In the genomic region with DNA sequence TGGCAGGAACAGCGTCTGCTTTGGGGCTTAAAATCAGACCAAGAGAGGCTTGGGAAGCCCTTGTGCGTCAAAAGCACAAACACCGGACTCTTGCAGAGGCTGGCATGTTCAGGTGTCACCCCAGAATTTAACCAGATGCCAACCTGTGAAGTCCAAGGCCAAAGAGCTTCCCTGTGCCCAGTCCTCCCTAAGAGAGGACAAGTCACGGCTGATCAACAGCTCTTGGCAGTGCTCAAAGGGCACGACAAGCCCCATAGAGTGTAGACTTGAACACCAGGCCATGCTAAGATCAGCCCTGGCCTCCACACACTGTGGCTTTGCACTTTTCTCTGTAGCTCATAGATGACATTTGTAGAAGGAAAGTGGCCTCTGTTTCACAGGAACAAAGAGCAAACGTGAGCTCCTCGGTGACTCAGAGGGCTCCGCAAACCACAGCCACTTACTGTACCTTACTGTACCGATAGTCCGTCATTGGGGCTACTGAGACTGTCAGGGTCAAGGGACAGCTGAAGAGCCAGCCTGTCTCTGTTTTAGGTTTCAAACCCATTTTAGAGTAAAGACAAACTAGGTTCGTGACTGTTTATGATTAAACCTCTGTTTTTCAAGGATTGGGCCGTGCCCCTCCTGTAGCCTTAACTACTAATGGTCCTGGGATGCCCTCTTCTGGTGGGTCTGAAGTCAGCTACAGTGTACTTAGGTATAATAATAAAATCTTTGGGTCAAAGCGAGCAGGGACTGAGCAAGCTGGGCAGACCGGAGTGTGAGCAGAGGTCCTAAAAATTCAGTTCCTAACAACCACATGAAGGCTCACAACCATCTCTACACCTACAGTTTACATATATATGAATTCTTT, we compare ENCODE assay signal across 16 mouse cellular contexts. TPM values are rescaled to one million over a fixed set of nuclear protein-coding genes. Genes with fewer than 3 reads are reported as not detected.
DNase-seq lines count a peak whose midpoint lies in the region; ATAC-seq and TF ChIP-seq lines count a peak whose summit lies in the region.
"Had no signal": no experiment of that assay in that cellular context is flagged by ENCODE, and none has a peak within 500 bp of the region (broad histone marks: within the 10 kb centered on the region; RNA-seq: fewer than 3 reads in every experiment).

No protein-coding gene starts in this region.

- H3K27me3 ChIP-seq in hindbrain, postnatal 0 days (ENCODE audit: insufficient read depth, low read length), result no peaks in the 10 kb centered on the region
- no peaks in the 10 kb centered on the region for H3K27me3 ChIP-seq in hindbrain, embryonic 12.5 days
- H3K27me3 ChIP-seq in midbrain, embryonic 11.5 days (ENCODE audit: control insufficient read depth, insufficient read depth, low read length), result no peaks in the 10 kb centered on the region
- H3K27me3 ChIP-seq in midbrain, embryonic 16.5 days (ENCODE audit: control insufficient read depth, insufficient read depth, low read depth, low read length), result no peaks in the 10 kb centered on the region
- H3K27me3 ChIP-seq: forebrain, embryonic 15.5 days; heart, embryonic 13.5 days; kidney, embryonic 15.5 days had no signal

- H3K36me3 ChIP-seq in hindbrain, postnatal 0 days (ENCODE audit: insufficient read depth, low read length), result no peaks in the 10 kb centered on the region
- no peaks in the 10 kb centered on the region for H3K36me3 ChIP-seq in hindbrain, embryonic 12.5 days
- no peaks in the 10 kb centered on the region for H3K36me3 ChIP-seq in midbrain, embryonic 11.5 days (ENCODE audit: control insufficient read depth, insufficient read depth, low read length)
- no peaks in the 10 kb centered on the region for H3K36me3 ChIP-seq in midbrain, embryonic 16.5 days (ENCODE audit: control insufficient read depth, insufficient read depth, low read length)
- H3K36me3 ChIP-seq: forebrain, embryonic 15.5 days; heart, embryonic 13.5 days; kidney, embryonic 15.5 days had no signal

- no peak for ATAC-seq in hindbrain, postnatal 0 days
- ATAC-seq in hindbrain, embryonic 12.5 days (ENCODE audit: low FRiP score), result no peak
- ATAC-seq in midbrain, embryonic 11.5 days (ENCODE audit: low FRiP score), result no peak
- ATAC-seq in midbrain, embryonic 16.5 days, result no peak
- peak; percentile 30; the same call in 1 of the 2 replicates for ATAC-seq in megakaryocyte progenitor cell, adult 5-6 weeks (replicated peaks; ENCODE audit: poor library complexity)
- ATAC-seq: forebrain, embryonic 15.5 days had no signal

- WGBS in hindbrain, postnatal 0 days, result 79% methylated on average over 14 of the region's 14 CpGs
- WGBS in hindbrain, embryonic 12.5 days, result 87% methylated on average over 14 of the region's 14 CpGs
- 83% methylated on average over 14 of the region's 14 CpGs for WGBS in midbrain, embryonic 11.5 days
- WGBS in midbrain, embryonic 16.5 days, result 84% methylated on average over 14 of the region's 14 CpGs

- H3K9ac ChIP-seq in hindbrain, postnatal 0 days (replicated peaks; ENCODE audit: low read length), result no peak overlapping the region
- no peak overlapping the region for H3K9ac ChIP-seq in hindbrain, embryonic 12.5 days
- no peak overlapping the region for H3K9ac ChIP-seq in midbrain, embryonic 11.5 days (ENCODE audit: low read length)
- H3K9ac ChIP-seq in midbrain, embryonic 16.5 days (ENCODE audit: low read depth, low read length), result no peak overlapping the region
- H3K9ac ChIP-seq: forebrain, embryonic 15.5 days; heart, embryonic 13.5 days; hindbrain, embryonic 14.5 days; kidney, embryonic 15.5 days had no signal

- DNase-seq in hindbrain, postnatal 0 days (ENCODE audit: low spot score), result no peak
- DNase-seq in midbrain, embryonic 11.5 days (ENCODE audit: low spot score, missing footprints), result peak; percentile 39
- DNase-seq in MN1 (ENCODE audit: low spot score), result peak; percentile 50
- no peak for DNase-seq in right cerebral cortex, postnatal 25 days
- DNase-seq: cerebellum, adult 8-10 months; layer of hippocampus, adult 9-11 months had no signal

- no peak overlapping the region for H3K4me2 ChIP-seq in hindbrain, postnatal 0 days (ENCODE audit: low read depth, low read length)
- no peak overlapping the region for H3K4me2 ChIP-seq in hindbrain, embryonic 12.5 days (replicated peaks)
- H3K4me2 ChIP-seq in midbrain, embryonic 11.5 days, result no peak overlapping the region
- no peak overlapping the region for H3K4me2 ChIP-seq in midbrain, embryonic 16.5 days (ENCODE audit: low read length)
- H3K4me2 ChIP-seq: forebrain, embryonic 15.5 days; heart, embryonic 13.5 days; hindbrain, embryonic 14.5 days; kidney, embryonic 15.5 days had no signal

- peak overlapping the region; percentile 16; the same call in 1 of the 2 replicates for H3K27ac ChIP-seq in hindbrain, postnatal 0 days
- H3K27ac ChIP-seq in hindbrain, embryonic 12.5 days, result no peak overlapping the region; the same call in 1 of the 2 replicates
- no peak overlapping the region for H3K27ac ChIP-seq in midbrain, embryonic 11.5 days (ENCODE audit: low read depth, low read length)
- no peak overlapping the region for H3K27ac ChIP-seq in midbrain, embryonic 16.5 days (ENCODE audit: low read length)
- H3K27ac ChIP-seq: forebrain, embryonic 15.5 days; heart, embryonic 13.5 days; hindbrain, embryonic 14.5 days; kidney, embryonic 15.5 days had no signal

- peaks cover 17% of the 10 kb centered on the region for H3K4me1 ChIP-seq in hindbrain, postnatal 0 days (ENCODE audit: insufficient read depth, low read length)
- H3K4me1 ChIP-seq in hindbrain, embryonic 12.5 days, result peaks cover 24% of the 10 kb centered on the region
- H3K4me1 ChIP-seq in midbrain, embryonic 11.5 days (ENCODE audit: control insufficient read depth, insufficient read depth, low read length), result peaks cover 4% of the 10 kb centered on the region; the same call in 1 of the 2 replicates
- H3K4me1 ChIP-seq in midbrain, embryonic 16.5 days (ENCODE audit: control insufficient read depth, insufficient read depth, low read length), result peaks cover 10% of the 10 kb centered on the region

- peak; percentile 54 for TF ChIP-seq CTCF in hindbrain, postnatal 0 days (IDR thresholded peaks at IDR 0.05; ENCODE audit: low read depth)

- H3K9me3 ChIP-seq in hindbrain, postnatal 0 days (ENCODE audit: low read length), result no peaks in the 10 kb centered on the region
- H3K9me3 ChIP-seq in hindbrain, embryonic 12.5 days (replicated peaks), result no peaks in the 10 kb centered on the region
- H3K9me3 ChIP-seq in midbrain, embryonic 11.5 days (ENCODE audit: control insufficient read depth, low read length), result no peaks in the 10 kb centered on the region
- H3K9me3 ChIP-seq in midbrain, embryonic 16.5 days (replicated peaks; ENCODE audit: control insufficient read depth, low read length, poor library complexity, severe bottlenecking), result no peaks in the 10 kb centered on the region
- H3K9me3 ChIP-seq: forebrain, embryonic 15.5 days; heart, embryonic 13.5 days; kidney, embryonic 15.5 days had no signal

- H3K4me3 ChIP-seq in hindbrain, postnatal 0 days (ENCODE audit: low read length), result no peak overlapping the region
- no peak overlapping the region for H3K4me3 ChIP-seq in hindbrain, embryonic 12.5 days
- no peak overlapping the region for H3K4me3 ChIP-seq in midbrain, embryonic 11.5 days (ENCODE audit: low read depth, low read length)
- H3K4me3 ChIP-seq in midbrain, embryonic 16.5 days (ENCODE audit: low read depth, low read length), result no peak overlapping the region
- H3K4me3 ChIP-seq: forebrain, embryonic 15.5 days; heart, embryonic 13.5 days; kidney, embryonic 15.5 days had no signal

RNA-seq across cellular contexts. Expression of a gene that starts 11.8 kb away (rescaled TPM):
- total RNA-seq in hindbrain, postnatal 0 days (2014; rRNA removed), result 0.42 TPM in 1 of 2 replicates, not detected in the other
- 0.23 and 0.50 TPM in 2 replicates for polyA plus RNA-seq in hindbrain, postnatal 0 days (2015; fragmentation: Nextera tagmentation; extraction: Ambion mirVana)
- 0.18 TPM in 1 of 2 replicates, not detected in the other for polyA plus RNA-seq in hindbrain, embryonic 12.5 days (2016; fragmentation: Nextera tagmentation; extraction: Ambion mirVana)
- 0.14 TPM in 1 of 2 replicates, not detected in the other for polyA plus RNA-seq in midbrain, embryonic 11.5 days (2014; fragmentation: Nextera tagmentation; extraction: Ambion mirVana)
- 0.55 and 0.60 TPM in 2 replicates for polyA plus RNA-seq in midbrain, embryonic 16.5 days (2015; fragmentation: Nextera tagmentation; extraction: Ambion mirVana)
- not detected in 2 replicates for total RNA-seq in megakaryocyte progenitor cell, adult 5-6 weeks (2015)
- not detected in 2 replicates for total RNA-seq in megakaryocyte progenitor cell, adult 5-6 weeks (2017)
- total RNA-seq: gastrocnemius, postnatal 36 days; left cerebral cortex, postnatal 25 days; megakaryocyte, adult 5-6 weeks had no signal
- polyA plus RNA-seq: hindbrain, embryonic 14.5 days had no signal

RNA-seq across cellular contexts. Expression of a gene that starts 16.7 kb away (rescaled TPM):
- 59.7 and 62.5 TPM in 2 replicates for total RNA-seq in hindbrain, postnatal 0 days (2014; rRNA removed)
- polyA plus RNA-seq in hindbrain, postnatal 0 days (2015; fragmentation: Nextera tagmentation; extraction: Ambion mirVana), result 22.5 and 22.8 TPM in 2 replicates
- polyA plus RNA-seq in hindbrain, embryonic 12.5 days (2016; fragmentation: Nextera tagmentation; extraction: Ambion mirVana), result 48.3 and 57.3 TPM in 2 replicates
- 48.8 and 53.4 TPM in 2 replicates for polyA plus RNA-seq in midbrain, embryonic 11.5 days (2014; fragmentation: Nextera tagmentation; extraction: Ambion mirVana)
- 54.7 and 55.7 TPM in 2 replicates for polyA plus RNA-seq in midbrain, embryonic 16.5 days (2015; fragmentation: Nextera tagmentation; extraction: Ambion mirVana)
- 7.5 and 9.0 TPM in 2 replicates for total RNA-seq in megakaryocyte progenitor cell, adult 5-6 weeks (2015)
- 21.8 and 41.2 TPM in 2 replicates for total RNA-seq in megakaryocyte progenitor cell, adult 5-6 weeks (2017)

RNA-seq across cellular contexts. Expression of a gene that starts 25.4 kb away (rescaled TPM):
- total RNA-seq in hindbrain, postnatal 0 days (2014; rRNA removed), result 148 and 163 TPM in 2 replicates
- 60.1 and 72.1 TPM in 2 replicates for polyA plus RNA-seq in hindbrain, postnatal 0 days (2015; fragmentation: Nextera tagmentation; extraction: Ambion mirVana)
- 29.4 and 33.2 TPM in 2 replicates for polyA plus RNA-seq in hindbrain, embryonic 12.5 days (2016; fragmentation: Nextera tagmentation; extraction: Ambion mirVana)
- 34.9 and 36.5 TPM in 2 replicates for polyA plus RNA-seq in midbrain, embryonic 11.5 days (2014; fragmentation: Nextera tagmentation; extraction: Ambion mirVana)
- 48.9 and 50.8 TPM in 2 replicates for polyA plus RNA-seq in midbrain, embryonic 16.5 days (2015; fragmentation: Nextera tagmentation; extraction: Ambion mirVana)
- 46.4 and 57.5 TPM in 2 replicates for total RNA-seq in megakaryocyte progenitor cell, adult 5-6 weeks (2015)
- 25.8 and 31.7 TPM in 2 replicates for total RNA-seq in megakaryocyte progenitor cell, adult 5-6 weeks (2017)

Comparison
In these comparisons a context has a peak if more than half of its experiments do, and no peak if none do; other contexts are left out.
1. DNase-seq: peak in midbrain, embryonic 11.5 days (single experiment) and MN1 (single experiment); none in hindbrain, postnatal 0 days (single experiment) and right cerebral cortex, postnatal 25 days (single experiment).